Mouse (Mus musculus) neutrophil, adult 83 days (primary cell): ENCODE measurements around the gene Gm8693. TPM values are rescaled to one million over a fixed set of nuclear protein-coding genes. Genes with fewer than 3 reads are reported as not detected.

Experiments
- total RNA-seq, 2 experiments: library from RNA; stranded (reverse); gene quantifications; one replicate each; pipeline ENCODE4 v1.2.4; 2023

Gene Gm8693
- not detected for total RNA-seq

DNA sequence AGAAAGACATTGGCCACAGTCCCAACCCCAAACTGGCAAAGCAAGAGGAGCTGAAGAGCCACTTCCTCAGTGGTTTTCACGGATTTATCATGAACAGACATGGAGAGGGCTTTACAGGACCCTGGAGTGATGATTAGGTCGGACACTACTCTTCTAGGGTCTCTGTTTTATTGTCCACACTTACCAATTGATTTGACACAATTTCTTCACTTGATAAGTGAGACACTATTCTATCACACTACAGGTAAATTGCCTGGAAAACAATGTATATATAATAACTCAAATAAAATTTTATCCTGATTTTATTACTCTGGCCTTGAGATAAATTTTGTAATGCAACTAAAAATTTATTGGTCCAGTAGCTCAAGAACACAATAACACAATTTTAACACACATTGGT lies at the start of gene Gm8693:
Gm8693 (minus strand) TSS at position 101 of the 400 bp plus-strand sequence.

DNA sequence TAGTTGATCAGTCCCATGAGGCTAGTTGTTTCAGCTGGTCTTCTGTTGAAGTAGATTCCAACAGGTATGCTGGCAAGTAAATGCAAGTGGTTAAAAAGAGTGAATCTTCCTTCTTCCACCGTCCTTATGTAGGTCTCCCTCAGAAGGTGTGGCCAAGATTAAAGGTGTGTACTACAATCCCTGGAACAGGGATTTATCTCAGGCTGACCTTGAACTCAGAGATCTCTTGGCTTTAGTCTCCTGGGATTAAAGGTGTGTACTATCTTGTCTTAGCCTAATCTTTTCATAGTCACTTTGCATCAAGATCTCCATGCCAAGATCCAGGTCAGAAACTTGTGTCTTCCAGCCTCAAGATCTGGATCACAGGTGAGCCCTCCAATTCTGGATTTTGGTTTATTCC lies 27.5 kb upstream of the Gm8693 start, which contains the start of gene Gm4567:
Gm4567 (minus strand) TSS at position 101 of the 400 bp plus-strand sequence.

DNA sequence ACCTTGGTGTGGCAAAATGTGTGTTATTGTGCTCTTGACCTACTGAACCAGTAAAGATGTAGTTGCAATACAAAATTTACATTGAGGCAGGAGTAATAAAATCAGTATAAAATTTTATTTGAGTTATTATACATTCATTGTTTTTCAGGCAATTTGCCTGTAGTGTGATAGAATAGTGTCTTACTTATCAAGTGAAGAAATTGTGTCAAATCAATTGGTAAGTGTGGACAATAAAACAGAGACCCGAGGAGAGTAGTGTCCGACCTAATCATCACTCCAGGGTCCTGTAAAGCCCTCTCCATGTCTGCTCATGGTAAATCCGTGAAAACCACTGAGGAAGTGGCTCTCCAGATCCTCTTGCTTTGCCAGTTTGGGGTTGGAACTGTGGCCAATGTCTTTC lies 34.4 kb downstream of the Gm8693 start, which contains the start of gene Vmn1r155:
Vmn1r155 (plus strand) TSS at position 301 of the 400 bp plus-strand sequence.

Other genes starting within 250 kb of the Gm8693 start
- gene Gm10665, start 228.2 kb downstream of the Gm8693 start, total RNA-seq, result not detected
- not detected for gene Vmn1r151, start 192.6 kb downstream of the Gm8693 start, total RNA-seq
- not detected for gene Vmn1r152, start 169.3 kb downstream of the Gm8693 start, total RNA-seq
- not detected for gene Gm8677, start 157.4 kb downstream of the Gm8693 start, total RNA-seq
- gene Gm4201, start 127.0 kb downstream of the Gm8693 start, total RNA-seq, result not detected
- not detected for gene Gm4565, start 104.2 kb downstream of the Gm8693 start, total RNA-seq
- gene Vmn1r155, start 34.3 kb downstream of the Gm8693 start, total RNA-seq, result not detected
- not detected for gene Gm4567, start 27.4 kb upstream of the Gm8693 start, total RNA-seq
- not detected for gene Vmn1r157, start 69.4 kb upstream of the Gm8693 start, total RNA-seq
- not detected for gene Vmn1r158, start 98.5 kb upstream of the Gm8693 start, total RNA-seq
- gene Vmn1r159, start 151.3 kb upstream of the Gm8693 start, total RNA-seq, result not detected
- not detected for gene Vmn1r160, start 178.9 kb upstream of the Gm8693 start, total RNA-seq